Mouse (Mus musculus) kidney, adult 2 months (tissue): ENCODE results near the gene Olfr391-ps.

ENCODE experiments used
- CTCF ChIP-seq: fragments of 200-500 bp; conservative IDR thresholded peaks from 2 replicates; pipeline ENCODE4 v1.5.1; 2011; ENCODE audit warnings: low read depth, mild to moderate bottlenecking, control low read depth, low read length, moderate library complexity, mixed read lengths; ENCODE audit not compliant: insufficient read depth, insufficient read length
- POLR2A ChIP-seq: fragments of 200-500 bp; IDR thresholded peaks from one replicate; pipeline ENCODE4 v1.6.1; 2011; ENCODE audit warnings: low read depth, low read length, control low read depth

- TF ChIP-seq POLR2A (no peak), CTCF (no peak)
Observed at GRCm38 (mm10) chr11:73780613-73781012, 22.2 kb downstream of the Olfr391-ps start, which contains the start of gene Olfr389.
